Mouse (Mus musculus): ENCODE data around the gene Tdrd5.
"Not testable (repeated sequence)": the region's sequence is repeated elsewhere in the genome, so short reads cannot be mapped to it uniquely, and the experiment has no call there.

Tdrd5 gene

GRCm38 (mm10) chr1:156254866-156255265, 48.6 kb downstream of the Tdrd5 start:
- no peak for DNase-seq (ENCODE audit: low spot score in 2 of 2)

GRCm38 (mm10) chr1:156251096-156251495, 52.4 kb downstream of the Tdrd5 start:
- not testable (repeated sequence) for DNase-seq (ENCODE audit: low spot score in 2 of 2)

- no peak for DNase-seq (ENCODE audit: low spot score in 2 of 2)
These were observed 55.6 kb downstream of the Tdrd5 start for GRCm38 (mm10) chr1:156247893-156248292.

- DNase-seq (ENCODE audit: low spot score in 2 of 2) = peak; percentile 23 to 68
These were observed 61.6 kb downstream of the Tdrd5 start for GRCm38 (mm10) chr1:156241713-156242348.

- peak; percentile 18 to 63 for DNase-seq (ENCODE audit: low spot score in 2 of 2)
These were observed 62.4 kb downstream of the Tdrd5 start for GRCm38 (mm10) chr1:156241035-156241434.

GRCm38 (mm10) chr1:156231122-156231521, 72.3 kb downstream of the Tdrd5 start:
- DNase-seq (ENCODE audit: low spot score in 2 of 2) = no peak

GRCm38 (mm10) chr1:156230339-156231089, 73.0 kb downstream of the Tdrd5 start:
- DNase-seq (ENCODE audit: low spot score in 2 of 2) = no peak

- peak in 1 of 2 experiments; percentile 56 for DNase-seq (ENCODE audit: low spot score in 2 of 2)
These were observed 74.0 kb downstream of the Tdrd5 start for GRCm38 (mm10) chr1:156229448-156229847.

- DNase-seq (ENCODE audit: low spot score in 2 of 2) = no peak
These were observed 74.7 kb downstream of the Tdrd5 start for GRCm38 (mm10) chr1:156228728-156229127.

- no peak for DNase-seq (ENCODE audit: low spot score in 2 of 2)
These were observed 76.6 kb downstream of the Tdrd5 start for GRCm38 (mm10) chr1:156226903-156227302.

GRCm38 (mm10) chr1:156222205-156223000, 81.1 kb downstream of the Tdrd5 start:
- DNase-seq (ENCODE audit: low spot score in 2 of 2) = peak in 1 of 2 experiments; percentile 30

GRCm38 (mm10) chr1:156221327-156221726, 82.1 kb downstream of the Tdrd5 start:
- no peak for DNase-seq (ENCODE audit: low spot score in 2 of 2)

GRCm38 (mm10) chr1:156218573-156218972, 84.9 kb downstream of the Tdrd5 start:
- no peak for DNase-seq (ENCODE audit: low spot score in 2 of 2)

- no peak for DNase-seq (ENCODE audit: low spot score in 2 of 2)
These were observed 85.5 kb downstream of the Tdrd5 start for GRCm38 (mm10) chr1:156217941-156218340.

- peak in 1 of 2 experiments; percentile 63 for DNase-seq (ENCODE audit: low spot score in 2 of 2)
These were observed 86.1 kb downstream of the Tdrd5 start for GRCm38 (mm10) chr1:156217393-156217792.

- DNase-seq (ENCODE audit: low spot score in 2 of 2) = no peak
These were observed 87.2 kb downstream of the Tdrd5 start for GRCm38 (mm10) chr1:156216249-156216648.

GRCm38 (mm10) chr1:156214651-156215050, 88.8 kb downstream of the Tdrd5 start:
- no peak for DNase-seq (ENCODE audit: low spot score in 2 of 2)

- DNase-seq (ENCODE audit: low spot score in 2 of 2) = no peak
These were observed 90.5 kb downstream of the Tdrd5 start for GRCm38 (mm10) chr1:156212923-156213322.

- DNase-seq (ENCODE audit: low spot score in 2 of 2) = no peak
These were observed 91.6 kb downstream of the Tdrd5 start for GRCm38 (mm10) chr1:156211809-156212317.
